Mouse (Mus musculus): ENCODE measurements around the gene Dnajb1. TPM values are rescaled to one million over a fixed set of nuclear protein-coding genes. Genes with fewer than 3 reads are reported as not detected.

Gene Dnajb1
- polyA plus RNA-seq, 1 experiment, result 28.2 TPM

DNA sequence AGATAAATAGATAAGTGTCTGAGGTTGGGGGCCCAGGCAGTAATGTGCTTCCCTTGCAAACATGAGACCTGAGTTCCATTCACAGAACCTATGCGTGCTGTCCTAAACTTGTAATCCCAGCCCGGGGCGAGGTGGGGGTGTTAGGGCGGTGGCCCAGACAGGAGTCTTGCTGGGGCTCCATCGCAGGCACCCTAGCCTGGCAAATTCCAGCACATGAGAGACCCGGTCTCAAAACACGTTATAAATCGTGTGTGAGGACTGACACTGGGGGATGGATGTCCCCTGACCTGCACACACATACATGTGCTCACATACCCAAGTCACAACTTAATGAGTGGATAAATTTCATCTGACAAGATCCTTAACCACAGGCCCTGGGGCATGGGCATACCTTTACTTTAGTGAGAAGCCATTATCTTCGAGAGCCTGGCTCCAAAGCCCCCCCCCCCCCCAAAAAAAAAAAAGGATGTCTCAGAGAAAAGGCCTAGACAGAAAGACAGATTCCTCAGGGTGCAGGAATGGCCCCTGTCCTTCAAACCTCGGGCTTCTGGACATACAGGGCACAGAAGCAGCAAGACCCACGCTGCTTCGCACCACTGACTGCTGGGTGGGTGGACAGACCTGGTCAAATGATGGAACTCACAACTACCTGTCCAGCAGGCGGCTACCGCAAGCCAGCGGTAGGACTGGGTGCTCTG lies 13.8 kb downstream of the Dnajb1 start:
- no peak overlapping the region for H3K27ac ChIP-seq (ENCODE audit: insufficient read depth, low read length)

DNA sequence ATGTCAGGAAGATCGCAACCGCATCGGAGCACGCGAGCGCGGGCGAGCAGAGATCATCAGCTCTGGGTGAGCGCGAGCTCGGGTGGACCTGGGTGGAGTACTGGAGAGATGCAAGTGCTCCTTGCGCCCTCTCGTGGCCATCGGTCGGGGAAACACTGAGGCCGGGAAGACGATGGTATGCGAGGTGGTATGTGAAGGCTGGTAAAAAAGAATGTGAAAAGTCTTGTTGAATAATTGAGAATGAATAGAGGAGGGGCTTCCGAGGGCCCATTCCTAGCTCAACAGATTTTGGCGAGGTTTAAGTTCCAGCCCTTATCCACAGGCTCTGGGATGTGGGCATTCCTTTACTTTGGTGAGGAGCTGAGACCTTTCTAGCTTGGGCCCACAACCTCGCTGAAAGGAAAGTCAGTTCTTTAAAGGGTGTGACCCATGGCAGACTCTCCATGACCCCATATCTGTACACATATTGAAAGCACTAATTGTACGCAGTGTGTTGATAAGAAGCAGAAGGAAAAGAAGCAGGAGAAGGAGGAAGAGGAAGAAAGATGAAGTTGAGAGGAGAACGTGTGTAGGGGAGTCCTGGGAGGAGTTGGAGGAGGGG lies 14.5 kb downstream of the Dnajb1 start:
- no peaks in the 10 kb centered on the region for H3K4me1 ChIP-seq (ENCODE audit: control insufficient read depth, insufficient read depth, low read length)
- H3K9me3 ChIP-seq (replicated peaks; ENCODE audit: control insufficient read depth, insufficient read depth, low read length, poor library complexity, severe bottlenecking), result no peaks in the 10 kb centered on the region; the same call in 1 of the 2 replicates
- TF ChIP-seq CTCF (IDR thresholded peaks at IDR 0.05; ENCODE audit: low read depth, low read length) (peak; percentile 98), POLR2A (IDR thresholded peaks at IDR 0.05; ENCODE audit: insufficient read depth, low read length) (no peak)
- no peaks in the 10 kb centered on the region for H3K36me3 ChIP-seq (ENCODE audit: control insufficient read depth, insufficient read depth, low read length, poor library complexity, severe bottlenecking)
- no peak overlapping the region for H3K9ac ChIP-seq (ENCODE audit: low read depth, poor library complexity, severe bottlenecking)
- H3K4me3 ChIP-seq (ENCODE audit: low read depth, low read length), result peak overlapping the region; percentile 47
- no peaks in the 10 kb centered on the region for H3K27me3 ChIP-seq (ENCODE audit: control insufficient read depth, insufficient read depth, low read length, poor library complexity, severe bottlenecking)
- H3K27ac ChIP-seq (ENCODE audit: insufficient read depth, low read length), result no peak overlapping the region

More for the DNA sequence above, 13.8 kb downstream of the Dnajb1 start:
- H3K4me3 ChIP-seq (ENCODE audit: low read depth, low read length), result peak overlapping the region; percentile 47
- no peaks in the 10 kb centered on the region for H3K27me3 ChIP-seq (ENCODE audit: control insufficient read depth, insufficient read depth, low read length, poor library complexity, severe bottlenecking)
- no peaks in the 10 kb centered on the region for H3K36me3 ChIP-seq (ENCODE audit: control insufficient read depth, insufficient read depth, low read length, poor library complexity, severe bottlenecking)
- H3K9me3 ChIP-seq (replicated peaks; ENCODE audit: control insufficient read depth, insufficient read depth, low read length, poor library complexity, severe bottlenecking), result no peaks in the 10 kb centered on the region; the same call in 1 of the 2 replicates
- no peak for TF ChIP-seq POLR2A (IDR thresholded peaks at IDR 0.05; ENCODE audit: insufficient read depth, low read length)
- no peak for TF ChIP-seq EP300 (IDR thresholded peaks at IDR 0.05; ENCODE audit: insufficient read depth, low read depth, low read length)
- TF ChIP-seq CTCF (IDR thresholded peaks at IDR 0.05; ENCODE audit: low read depth, low read length), result no peak
- no peak overlapping the region for H3K9ac ChIP-seq (ENCODE audit: low read depth, poor library complexity, severe bottlenecking)
- H3K4me1 ChIP-seq (ENCODE audit: control insufficient read depth, insufficient read depth, low read length), result no peaks in the 10 kb centered on the region

DNA sequence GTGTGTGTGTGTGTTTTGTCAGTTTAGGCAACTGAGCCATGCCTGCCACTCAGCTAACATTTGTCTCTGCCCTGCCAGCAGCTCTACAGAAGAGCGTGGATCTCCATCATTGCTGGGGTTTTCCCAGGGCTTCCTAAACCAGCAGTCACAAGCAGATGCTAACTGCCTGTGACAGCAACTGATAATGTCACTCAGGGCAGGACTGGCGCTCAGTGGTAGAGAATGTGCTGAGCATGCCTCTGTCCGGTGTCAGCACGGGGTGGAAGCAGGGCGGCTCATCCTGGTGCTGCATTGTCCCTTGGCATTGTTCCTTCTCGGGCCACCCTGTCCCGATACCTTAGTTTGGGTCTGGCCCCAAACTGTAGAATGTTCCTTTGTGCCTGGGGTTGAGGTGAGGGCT lies 15.6 kb downstream of the Dnajb1 start:
- no peak for TF ChIP-seq EP300 (IDR thresholded peaks at IDR 0.05; ENCODE audit: insufficient read depth, low read depth, low read length)
- TF ChIP-seq POLR2A (IDR thresholded peaks at IDR 0.05; ENCODE audit: insufficient read depth, low read length), result no peak
- TF ChIP-seq CTCF (IDR thresholded peaks at IDR 0.05; ENCODE audit: low read depth, low read length), result no peak
- Histone ChIP-seq H3K4me3 (ENCODE audit: low read depth, low read length) (no peak overlapping the region), H3K9ac (ENCODE audit: low read depth, poor library complexity, severe bottlenecking) (no peak overlapping the region), H3K4me1 (ENCODE audit: control insufficient read depth, insufficient read depth, low read length) (no peaks in the 10 kb centered on the region), H3K36me3 (ENCODE audit: control insufficient read depth, insufficient read depth, low read length, poor library complexity, severe bottlenecking) (no peaks in the 10 kb centered on the region), H3K9me3 (replicated peaks; ENCODE audit: control insufficient read depth, insufficient read depth, low read length, poor library complexity, severe bottlenecking) (no peaks in the 10 kb centered on the region), H3K27me3 (ENCODE audit: control insufficient read depth, insufficient read depth, low read length, poor library complexity, severe bottlenecking) (no peaks in the 10 kb centered on the region), H3K27ac (ENCODE audit: insufficient read depth, low read length) (no peak overlapping the region)

DNA sequence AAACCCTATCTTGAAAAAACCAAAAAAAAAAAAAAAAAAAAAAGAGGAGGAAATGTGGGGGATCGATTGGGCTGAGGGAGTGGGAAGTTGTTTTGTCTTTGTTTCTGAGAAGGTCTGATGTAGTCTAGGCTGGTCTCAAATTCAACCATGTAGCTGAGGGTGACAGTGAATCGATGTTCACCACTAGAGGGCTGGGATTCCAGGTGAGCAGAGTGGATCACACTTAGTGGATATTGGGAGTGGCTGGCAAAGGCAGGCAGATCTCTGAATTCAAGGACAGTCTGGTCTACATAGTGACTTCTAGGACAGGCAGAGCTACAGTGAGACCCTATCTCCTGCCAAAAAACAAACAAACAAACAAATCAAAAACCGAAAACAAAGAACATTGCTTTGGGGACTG lies 16.7 kb downstream of the Dnajb1 start:
- no peak overlapping the region for H3K9ac ChIP-seq (ENCODE audit: low read depth, poor library complexity, severe bottlenecking)
- TF ChIP-seq CTCF (IDR thresholded peaks at IDR 0.05; ENCODE audit: low read depth, low read length) (peak; percentile 50), EP300 (IDR thresholded peaks at IDR 0.05; ENCODE audit: insufficient read depth, low read depth, low read length) (no peak), POLR2A (IDR thresholded peaks at IDR 0.05; ENCODE audit: insufficient read depth, low read length) (no peak)
- no peaks in the 10 kb centered on the region for H3K9me3 ChIP-seq (replicated peaks; ENCODE audit: control insufficient read depth, insufficient read depth, low read length, poor library complexity, severe bottlenecking)
- no peak overlapping the region for H3K27ac ChIP-seq (ENCODE audit: insufficient read depth, low read length)
- H3K4me1 ChIP-seq (ENCODE audit: control insufficient read depth, insufficient read depth, low read length), result no peaks in the 10 kb centered on the region
- no peaks in the 10 kb centered on the region for H3K36me3 ChIP-seq (ENCODE audit: control insufficient read depth, insufficient read depth, low read length, poor library complexity, severe bottlenecking)
- peaks cover 1% of the 10 kb centered on the region; the same call in 1 of the 2 replicates for H3K27me3 ChIP-seq (ENCODE audit: control insufficient read depth, insufficient read depth, low read length, poor library complexity, severe bottlenecking)
- no peak overlapping the region for H3K4me3 ChIP-seq (ENCODE audit: low read depth, low read length)

DNA sequence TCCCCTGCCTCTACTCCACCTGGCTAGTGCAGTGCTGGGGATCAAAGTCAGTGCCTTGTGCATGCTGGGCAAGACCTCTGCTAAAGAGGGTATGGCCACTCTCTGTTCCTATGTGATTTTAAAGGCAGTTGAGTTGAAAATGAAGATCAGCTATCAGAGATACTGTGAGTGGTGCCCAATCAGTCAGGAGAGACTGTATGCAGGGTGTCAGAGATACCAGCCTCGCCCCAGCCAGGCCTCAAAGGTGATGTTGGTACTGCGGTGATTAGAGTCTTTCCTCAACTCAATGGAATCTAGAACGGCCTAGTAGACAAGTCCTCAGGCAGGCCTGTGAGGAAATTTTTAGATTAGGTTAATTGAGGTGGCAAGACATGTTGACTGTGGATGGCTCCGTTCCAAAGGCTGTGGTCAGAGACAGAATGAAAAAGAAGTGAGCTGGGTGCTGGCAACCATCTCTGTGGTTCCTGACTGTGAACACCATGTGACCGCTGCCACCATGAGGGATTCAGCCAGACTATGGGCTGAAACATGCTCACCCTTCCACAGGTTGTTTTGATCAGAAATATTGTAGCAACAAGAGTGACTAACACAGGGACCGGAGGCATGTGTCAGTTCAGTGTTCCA lies 17.8 kb downstream of the Dnajb1 start:
- no peaks in the 10 kb centered on the region for H3K36me3 ChIP-seq (ENCODE audit: control insufficient read depth, insufficient read depth, low read length, poor library complexity, severe bottlenecking)
- H3K4me3 ChIP-seq (ENCODE audit: low read depth, low read length), result no peak overlapping the region
- no peak overlapping the region for H3K9ac ChIP-seq (ENCODE audit: low read depth, poor library complexity, severe bottlenecking)
- peaks cover 1% of the 10 kb centered on the region; the same call in 1 of the 2 replicates for H3K27me3 ChIP-seq (ENCODE audit: control insufficient read depth, insufficient read depth, low read length, poor library complexity, severe bottlenecking)
- H3K9me3 ChIP-seq (replicated peaks; ENCODE audit: control insufficient read depth, insufficient read depth, low read length, poor library complexity, severe bottlenecking), result no peaks in the 10 kb centered on the region
- H3K4me1 ChIP-seq (ENCODE audit: control insufficient read depth, insufficient read depth, low read length), result no peaks in the 10 kb centered on the region
- H3K27ac ChIP-seq (ENCODE audit: insufficient read depth, low read length), result no peak overlapping the region
- TF ChIP-seq CTCF (IDR thresholded peaks at IDR 0.05; ENCODE audit: low read depth, low read length), result no peak
- TF ChIP-seq EP300 (IDR thresholded peaks at IDR 0.05; ENCODE audit: insufficient read depth, low read depth, low read length), result no peak
- no peak for TF ChIP-seq POLR2A (IDR thresholded peaks at IDR 0.05; ENCODE audit: insufficient read depth, low read length)
